Mouse (Mus musculus): ENCODE data around the gene Melk.

Gene Melk

DNA sequence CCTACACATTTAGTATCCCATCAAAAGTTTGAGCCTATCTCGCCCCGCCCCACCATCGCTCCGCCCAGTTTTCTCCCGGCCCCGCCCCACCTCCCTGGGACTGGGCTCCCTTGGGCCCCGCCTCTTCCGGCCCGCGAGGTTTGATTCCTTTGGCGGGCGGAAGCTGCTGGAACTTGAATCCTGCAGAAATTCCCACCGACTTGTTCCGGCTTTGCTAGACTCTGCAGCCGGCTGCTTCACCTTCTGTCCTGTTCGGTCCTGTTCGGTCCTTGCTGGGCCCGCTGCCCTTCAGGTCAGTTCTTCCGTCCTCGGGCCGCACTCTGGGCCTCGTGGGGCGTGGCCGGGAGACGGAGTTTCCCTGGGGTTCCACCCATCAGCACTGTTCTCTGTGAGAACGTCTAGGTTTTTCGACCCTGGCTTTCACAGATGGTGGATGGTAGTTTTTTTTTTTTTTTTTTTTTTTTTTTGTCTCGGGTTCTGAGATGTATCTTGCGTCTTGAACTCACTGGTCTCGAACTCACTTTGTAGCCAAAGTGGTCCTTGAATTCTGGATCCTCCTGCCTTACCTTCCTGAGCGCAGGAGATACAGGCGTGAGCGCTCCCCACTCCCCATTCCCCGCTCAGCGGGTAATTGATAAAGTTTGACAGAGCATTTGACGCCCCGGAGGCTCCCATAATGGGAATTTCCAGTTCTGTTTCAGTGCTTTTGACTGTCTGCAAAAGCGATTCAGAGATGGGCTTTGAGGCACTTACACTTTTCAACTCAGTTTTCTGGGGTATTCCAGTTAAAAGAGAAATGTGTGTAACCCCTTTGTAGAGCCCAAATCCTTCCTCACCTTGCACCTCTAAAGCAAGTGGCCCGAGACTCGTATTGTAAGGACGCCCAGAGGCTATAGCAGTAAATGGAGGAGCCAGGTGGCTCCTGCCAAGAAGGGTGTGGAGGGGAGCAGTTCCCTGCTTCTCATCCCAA lies at the start of gene Melk:
TSS of gene Melk (plus strand) at position 96 of the 970 bp plus-strand sequence.
- peak; percentile 82 for DNase-seq (ENCODE audit: low spot score)

DNA sequence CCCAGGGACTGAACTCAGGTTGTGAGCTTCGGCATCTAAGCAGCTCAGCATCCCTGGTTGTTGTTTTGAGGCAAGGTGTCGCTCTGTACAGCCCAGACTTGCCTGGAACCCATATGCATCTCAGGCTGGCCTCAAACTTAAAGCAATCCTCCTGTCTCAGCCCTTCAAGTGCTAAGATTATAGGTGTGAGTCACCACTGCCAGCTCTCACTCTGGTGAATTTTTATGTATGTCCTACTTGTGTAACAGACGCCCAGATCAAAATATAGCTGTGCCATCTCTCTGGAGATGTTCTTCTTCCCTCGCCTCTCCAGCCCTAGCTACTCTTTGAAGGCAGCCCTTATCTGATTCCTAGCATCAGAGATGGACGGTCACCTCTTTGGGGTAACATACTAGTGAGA lies 49.2 kb upstream of the Melk start:
- no peak for DNase-seq (ENCODE audit: low spot score)

DNA sequence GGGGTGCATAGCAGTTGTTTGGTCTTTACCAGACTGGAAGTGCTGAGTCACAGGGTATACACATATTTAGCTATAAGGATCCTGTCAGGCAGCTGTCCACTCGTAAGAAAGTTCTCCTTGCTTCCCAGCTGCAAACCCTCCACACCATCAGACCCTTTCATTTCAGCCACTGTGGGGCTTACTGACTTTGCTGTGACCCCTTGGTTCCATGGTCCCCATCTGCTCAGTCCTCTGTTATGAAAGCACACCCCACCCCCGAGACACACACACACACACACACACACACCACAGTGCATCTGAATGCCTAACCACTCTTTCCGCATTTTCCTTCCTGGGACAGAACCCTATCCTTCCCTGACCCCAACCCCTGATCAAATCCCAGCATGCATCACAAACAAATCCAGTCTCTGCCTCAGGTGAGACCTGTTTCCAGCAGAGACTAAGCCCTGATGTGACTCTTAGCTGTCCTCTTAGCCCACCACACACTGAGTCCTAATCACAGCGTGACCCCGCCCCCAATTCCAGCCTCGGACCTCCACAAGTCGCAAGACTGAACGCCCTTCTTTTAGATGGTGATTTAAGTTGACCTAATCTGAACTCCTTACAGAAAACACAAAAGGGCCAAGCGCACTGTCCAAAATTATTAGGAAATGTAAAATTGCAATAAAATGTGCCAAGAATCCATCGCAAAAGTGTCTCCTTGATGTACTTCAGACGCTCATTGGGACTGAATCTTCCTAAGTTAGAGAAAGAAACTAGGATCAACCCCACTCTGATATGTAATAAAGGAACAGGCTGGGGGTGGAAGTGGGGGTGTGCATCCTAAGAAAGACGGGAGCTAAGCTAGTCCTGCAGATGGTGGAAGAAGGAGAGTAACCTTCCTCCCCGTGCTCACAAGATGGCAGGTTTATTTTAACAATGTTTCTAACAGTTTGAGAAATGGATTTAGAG lies 48.4 kb upstream of the Melk start:
- no peak for DNase-seq (ENCODE audit: low spot score)

DNA sequence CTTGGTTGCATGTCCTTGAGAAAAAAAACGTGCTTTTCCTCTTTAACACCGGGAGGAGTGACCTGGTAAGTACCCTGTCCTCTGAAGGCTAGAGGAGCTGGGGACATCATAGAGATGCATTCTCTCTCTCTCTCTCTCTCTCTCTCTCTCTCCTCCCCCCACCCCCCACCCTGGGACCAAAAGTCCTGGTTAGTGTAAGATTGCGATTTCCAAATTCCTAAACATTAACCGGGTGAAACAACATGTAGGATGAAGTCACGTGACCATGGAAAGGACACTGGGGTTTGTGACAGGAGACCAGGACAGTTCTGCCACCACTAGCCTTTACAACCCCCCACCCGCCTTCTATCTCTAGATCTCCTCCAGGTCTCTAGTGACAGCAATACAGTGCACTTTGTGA lies 47.5 kb upstream of the Melk start:
- no peak for DNase-seq (ENCODE audit: low spot score)

DNA sequence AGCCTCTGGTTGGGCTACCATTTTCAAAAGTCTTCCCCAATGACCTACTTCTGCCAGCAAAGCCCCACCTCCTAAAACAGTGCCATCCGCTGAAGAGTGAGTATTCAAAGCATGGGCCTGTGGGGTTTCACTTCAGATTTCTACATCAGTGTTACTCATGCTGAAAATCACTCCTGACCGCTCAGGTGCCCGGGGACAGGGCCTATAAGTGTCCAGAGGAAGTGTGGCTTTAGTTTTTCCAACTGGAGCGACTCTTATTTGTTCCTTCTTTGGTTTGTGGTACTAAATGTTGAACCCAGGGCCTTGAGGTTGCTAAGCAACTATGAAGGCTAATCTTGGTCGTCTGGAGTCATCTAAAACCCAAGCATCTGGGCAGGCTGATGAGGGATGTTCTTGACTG lies 46.1 kb upstream of the Melk start:
- DNase-seq (ENCODE audit: low spot score), result no peak

DNA sequence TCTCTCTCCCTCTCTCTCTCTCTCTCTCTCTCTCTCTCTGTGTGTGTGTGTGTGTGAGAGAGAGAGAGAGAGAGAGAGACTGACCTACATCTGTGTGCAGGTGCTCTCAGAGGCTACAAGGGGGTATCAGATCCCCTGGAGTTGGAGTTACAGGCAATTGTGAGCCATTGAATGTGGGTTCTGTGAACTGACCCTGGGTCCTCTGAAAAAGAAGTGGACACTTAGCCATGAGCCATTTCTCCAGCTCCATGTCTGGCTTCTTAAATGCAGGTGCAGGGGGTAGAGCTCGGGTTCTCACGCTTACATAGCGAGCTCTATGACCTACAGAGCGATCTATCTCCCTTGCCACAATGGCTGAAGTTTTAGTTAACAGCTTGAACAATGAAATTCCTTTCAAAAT lies 41.5 kb upstream of the Melk start:
- DNase-seq (ENCODE audit: low spot score), result no peak

DNA sequence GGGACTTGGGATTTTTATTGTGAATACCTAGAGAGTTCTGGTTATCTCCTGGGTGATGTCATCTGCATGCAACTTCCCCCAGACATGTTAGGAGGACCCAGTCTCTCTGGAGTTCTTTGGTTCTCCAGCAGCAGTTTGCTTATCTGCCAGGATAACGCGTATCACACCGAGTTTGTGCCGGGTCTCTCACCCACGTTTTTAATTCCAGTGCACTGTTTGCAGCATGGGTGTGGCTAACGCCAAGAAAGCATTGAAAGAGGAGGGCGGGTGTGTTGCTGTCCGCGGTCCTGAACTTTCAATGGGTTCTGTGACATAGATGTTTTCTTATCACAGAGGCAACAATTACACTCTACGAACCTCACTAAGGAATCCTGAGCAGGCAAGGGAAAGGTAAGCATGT lies 40.4 kb upstream of the Melk start:
- no peak for DNase-seq (ENCODE audit: low spot score)

DNA sequence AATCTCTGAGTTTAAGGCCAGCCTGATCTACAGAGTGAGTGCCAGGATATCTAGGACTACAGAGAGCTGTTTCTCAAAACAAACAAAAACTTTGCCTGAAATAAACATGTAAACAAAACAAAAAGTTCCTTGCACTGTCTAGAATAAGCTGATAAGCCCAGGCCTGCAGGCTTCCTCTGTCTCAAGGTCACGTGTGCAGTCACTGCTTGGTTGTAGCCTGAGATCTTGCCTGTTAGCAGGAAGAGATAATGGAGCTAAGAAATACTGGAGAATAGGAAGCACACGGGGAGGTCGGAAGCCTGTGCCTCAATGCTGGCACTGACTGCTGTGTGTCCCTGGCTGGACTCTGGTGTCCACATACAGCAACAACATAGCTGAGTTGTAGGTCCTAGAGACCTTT lies 35.2 kb upstream of the Melk start:
- DNase-seq (ENCODE audit: low spot score), result no peak

DNA sequence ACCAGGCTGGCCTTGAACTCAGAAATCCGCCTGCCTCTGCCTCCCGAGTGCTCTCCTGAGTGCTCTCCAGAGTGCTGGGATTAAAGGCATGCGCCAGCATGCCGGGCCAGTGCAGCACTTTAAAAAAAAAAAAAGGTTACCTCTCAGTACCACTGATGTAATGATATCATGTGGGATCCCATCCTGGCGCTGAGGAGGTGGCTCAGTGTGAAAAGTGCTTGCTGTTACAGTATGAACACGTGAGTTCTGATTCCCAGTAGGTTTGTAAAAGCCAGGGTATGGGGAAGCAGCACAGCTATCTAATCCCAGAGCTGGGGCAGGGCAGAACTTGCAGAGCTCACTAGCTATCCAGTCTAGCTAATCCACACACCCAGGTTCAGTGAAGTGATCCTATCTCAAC lies 33.2 kb upstream of the Melk start:
- DNase-seq (ENCODE audit: low spot score), result no peak

DNA sequence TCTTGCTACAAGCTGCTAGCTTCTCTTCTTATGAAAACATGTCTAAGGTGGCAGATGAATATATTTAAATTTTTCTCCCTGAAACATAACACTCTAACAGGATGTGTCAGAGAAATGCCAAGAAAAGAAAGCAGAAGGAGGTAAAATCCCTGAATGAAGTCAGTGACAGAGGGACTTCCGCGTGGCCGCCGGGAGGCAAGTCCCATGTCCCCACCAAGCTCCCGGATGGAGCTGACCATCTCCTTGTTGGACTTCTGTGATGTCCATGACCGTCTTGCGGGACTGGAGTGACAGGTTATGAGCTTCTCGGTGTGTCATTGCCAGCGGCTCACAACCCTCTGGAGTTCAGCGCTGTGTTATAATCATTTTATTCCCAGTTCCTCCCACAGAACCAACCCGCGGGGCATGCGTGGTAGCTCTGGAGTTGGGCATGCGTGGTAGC lies 31.3 kb upstream of the Melk start:
- DNase-seq (ENCODE audit: low spot score), result no peak

DNA sequence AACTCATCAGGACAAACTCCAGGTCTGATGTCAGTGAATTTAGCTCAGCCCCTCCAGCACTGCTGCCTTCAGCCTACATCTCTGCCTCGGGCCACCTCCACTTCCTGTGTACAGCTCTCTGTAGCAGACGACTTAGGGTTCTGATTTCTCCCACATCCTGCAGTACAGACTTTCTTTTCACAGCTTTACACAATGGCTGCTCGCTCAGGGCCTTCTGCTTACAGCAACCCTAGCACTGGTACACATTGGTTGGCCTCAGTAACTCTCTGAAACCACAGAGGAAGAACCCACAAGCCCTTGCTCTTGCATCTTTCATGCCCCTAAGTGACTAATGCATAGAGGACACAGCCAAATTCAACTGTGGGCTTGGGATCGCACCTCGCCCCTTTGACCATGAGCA lies 29.5 kb upstream of the Melk start:
- peak; percentile 3 for DNase-seq (ENCODE audit: low spot score)

DNA sequence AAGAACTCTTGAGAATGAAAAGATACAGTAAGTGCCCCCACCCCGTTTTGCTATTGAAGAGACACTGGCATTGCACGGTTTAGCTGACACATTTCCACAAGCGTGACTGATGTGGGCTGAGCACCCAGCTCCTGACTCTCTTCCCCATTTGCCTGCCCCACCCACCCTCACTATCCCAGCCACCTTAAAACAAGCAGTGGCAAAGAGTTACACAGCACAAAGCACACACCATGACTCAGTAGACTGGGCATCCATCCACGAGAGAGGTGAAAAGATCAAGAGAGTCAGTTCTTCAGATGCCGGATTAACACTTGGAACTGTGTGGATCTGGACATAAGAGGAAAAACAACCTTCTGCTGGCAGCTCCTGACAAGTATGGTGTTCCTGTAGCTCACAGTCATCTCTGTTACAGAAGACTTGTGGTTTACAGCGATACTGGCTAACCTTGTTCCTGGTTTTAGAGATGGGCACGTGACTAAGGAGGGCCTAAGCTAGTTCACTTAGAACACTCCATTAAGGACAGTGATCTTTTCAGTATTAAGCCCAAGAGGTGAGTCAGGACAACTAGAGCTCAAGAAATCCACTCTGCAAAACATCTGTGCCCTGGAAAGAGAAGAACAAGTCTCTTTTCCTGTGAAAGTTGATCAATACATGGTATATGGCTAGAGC lies 18.9 kb upstream of the Melk start:
- DNase-seq (ENCODE audit: low spot score), result no peak

DNA sequence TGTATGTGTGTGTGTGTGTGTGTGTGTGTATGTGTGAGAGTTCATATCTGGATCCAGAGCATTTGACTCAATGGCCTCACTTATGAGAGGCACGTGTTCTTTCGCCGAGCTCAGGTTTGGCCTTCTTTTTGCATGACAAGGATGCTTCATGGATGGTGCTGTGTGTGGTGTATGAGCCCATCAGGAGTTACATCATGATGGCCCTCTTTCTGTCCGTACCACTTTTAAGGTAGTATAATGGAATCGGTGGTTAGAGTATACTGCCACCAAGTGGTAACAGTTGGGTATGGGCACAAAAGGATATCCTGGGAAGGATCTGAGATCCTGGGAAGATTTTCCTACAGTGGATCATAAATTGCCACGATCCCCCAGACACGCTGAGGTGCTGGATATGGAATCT lies 8.1 kb upstream of the Melk start:
- no peak for DNase-seq (ENCODE audit: low spot score)

DNA sequence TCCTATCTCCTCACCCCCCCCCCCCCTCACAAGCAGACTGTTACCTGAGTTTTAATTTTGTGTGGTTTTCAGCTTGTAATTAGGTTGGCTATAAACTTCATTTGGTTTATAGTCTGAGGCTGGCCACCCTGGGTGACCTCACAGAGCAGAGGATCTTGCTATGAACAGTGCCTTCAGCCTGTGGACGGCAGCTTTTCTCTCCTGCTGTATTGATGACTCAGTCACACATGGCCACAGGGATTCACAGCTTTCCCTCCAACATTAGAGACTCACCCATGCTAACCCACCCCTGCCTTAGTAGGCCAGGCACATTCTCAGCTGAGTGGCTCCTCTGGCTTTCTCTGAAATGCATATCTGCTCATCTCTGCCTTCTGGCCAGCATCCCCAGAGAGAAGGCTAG lies 4.8 kb upstream of the Melk start:
- no peak for DNase-seq (ENCODE audit: low spot score)

DNA sequence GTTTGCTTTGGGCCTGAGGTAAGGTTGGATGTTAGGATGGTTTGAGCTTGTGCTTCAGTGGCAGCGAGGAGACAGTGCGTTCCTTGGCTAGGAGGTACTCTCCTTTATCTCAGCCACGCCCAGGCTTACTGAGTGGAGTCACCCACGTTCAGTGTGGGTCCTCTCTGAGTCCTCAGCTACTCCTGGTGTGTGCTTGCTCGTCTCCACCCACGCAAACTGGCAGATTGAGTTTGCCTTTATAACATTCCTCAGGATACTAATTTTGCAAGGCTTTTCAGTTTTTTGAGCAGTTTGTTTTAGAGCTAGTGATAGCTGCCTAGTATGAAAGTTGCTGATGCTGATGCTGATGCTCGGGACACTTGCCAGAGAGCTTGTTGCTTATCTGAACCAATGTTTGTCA lies 5.9 kb downstream of the Melk start:
- DNase-seq (ENCODE audit: low spot score), result no peak

DNA sequence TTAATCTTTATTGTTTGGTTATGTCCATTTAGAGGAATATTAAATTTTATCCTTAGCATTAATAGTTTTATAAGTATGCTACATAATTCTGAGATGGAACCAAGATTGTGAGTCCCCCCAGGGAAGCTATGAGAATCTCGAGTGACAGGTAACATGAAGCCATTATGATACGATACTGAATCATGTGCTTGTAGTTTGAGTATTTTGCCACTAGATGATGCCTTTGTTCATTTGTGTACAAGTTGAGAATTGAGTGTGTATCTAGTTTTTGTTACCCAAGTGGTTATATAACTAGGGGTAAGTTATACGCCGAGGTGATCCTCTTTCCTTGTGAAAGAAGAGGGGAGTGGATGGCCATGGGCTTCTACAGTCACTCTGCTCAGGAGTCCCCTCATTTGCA lies 9.8 kb downstream of the Melk start:
- no peak for DNase-seq (ENCODE audit: low spot score)

DNA sequence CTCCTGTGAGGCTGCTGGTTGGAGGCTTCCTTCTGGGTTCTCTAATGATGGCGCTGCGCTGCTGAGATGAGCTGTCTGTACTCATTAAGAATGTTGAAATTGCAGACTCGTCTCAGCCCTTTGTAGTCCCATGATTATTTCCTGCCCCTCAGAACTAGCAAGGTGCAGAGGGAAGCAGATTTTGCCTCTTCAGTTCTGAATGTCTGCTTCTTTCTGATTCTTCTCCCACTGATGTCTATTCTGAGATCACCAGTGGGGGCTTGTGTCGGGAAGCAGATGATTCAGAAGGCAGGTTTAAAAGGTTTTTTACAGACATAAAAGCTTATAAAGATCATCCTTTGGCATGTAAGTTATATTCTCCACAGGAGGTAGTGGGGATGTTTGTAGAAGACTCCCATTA lies 10.2 kb downstream of the Melk start:
- DNase-seq (ENCODE audit: low spot score), result no peak

DNA sequence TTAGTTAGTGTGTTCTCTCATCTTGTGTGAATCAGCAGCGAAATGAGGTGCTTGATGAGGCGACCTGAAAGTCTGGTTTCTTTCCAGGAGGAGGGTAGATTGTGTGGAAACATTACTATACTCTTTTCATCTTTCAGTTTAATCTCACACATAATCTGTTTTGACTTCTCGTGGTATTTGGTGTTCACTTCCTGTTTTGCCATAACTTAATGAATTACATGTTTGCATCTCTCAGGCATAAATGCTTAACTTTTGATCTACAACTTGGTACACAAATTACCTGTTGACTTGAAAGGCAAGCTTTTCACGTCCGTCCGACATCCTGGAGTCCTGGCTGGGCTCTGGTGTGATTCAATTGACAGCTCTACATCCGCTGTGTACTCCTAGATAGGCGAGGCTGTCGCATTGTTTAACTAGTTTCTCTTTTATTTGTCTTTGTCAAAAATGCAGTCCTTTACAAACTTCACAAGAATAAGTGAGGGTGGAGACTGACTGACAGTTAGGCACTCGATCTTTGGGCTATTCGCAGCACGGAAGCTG lies 15.7 kb downstream of the Melk start:
- DNase-seq (ENCODE audit: low spot score), result no peak

DNA sequence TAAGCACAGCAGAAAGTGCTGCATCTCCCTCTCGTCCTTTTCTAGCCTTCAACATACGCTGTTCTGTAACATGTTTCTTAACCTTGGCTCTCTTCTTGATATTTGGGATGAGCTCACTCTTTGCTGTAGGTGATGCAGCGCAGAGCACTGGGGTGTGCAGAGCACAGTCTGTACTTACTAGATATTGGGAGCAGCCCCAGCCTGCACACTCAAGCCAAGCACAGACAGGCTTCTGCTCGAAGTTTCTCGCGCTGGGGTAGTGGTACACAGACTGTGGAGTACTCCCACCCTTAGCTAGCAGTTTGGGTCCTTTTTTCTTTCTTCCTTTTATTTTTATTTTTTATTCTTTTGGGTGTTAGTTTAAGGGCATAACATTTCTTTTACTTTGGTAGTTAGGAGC lies 19.8 kb downstream of the Melk start:
- no peak for DNase-seq (ENCODE audit: low spot score)

DNA sequence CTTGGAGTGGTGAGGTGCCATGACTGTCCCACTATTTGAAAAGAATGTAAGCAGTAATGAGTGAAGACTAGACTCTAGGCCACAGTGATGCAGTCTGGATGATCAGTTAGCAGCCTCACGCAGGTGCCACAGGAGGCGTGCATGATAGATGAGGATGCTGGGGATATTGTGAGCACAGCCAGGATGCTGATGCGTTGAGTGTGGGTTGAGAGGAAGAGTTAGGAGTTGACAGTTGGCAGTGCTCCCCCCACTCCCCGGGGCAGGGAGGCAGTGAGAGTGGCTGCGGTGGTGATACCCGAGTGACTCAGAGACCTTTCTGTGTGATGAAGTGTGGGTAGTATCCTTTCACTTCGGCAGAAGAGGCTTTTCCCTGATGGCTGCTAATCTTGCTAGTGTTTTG lies 21.4 kb downstream of the Melk start:
- DNase-seq (ENCODE audit: low spot score), result no peak

DNA sequence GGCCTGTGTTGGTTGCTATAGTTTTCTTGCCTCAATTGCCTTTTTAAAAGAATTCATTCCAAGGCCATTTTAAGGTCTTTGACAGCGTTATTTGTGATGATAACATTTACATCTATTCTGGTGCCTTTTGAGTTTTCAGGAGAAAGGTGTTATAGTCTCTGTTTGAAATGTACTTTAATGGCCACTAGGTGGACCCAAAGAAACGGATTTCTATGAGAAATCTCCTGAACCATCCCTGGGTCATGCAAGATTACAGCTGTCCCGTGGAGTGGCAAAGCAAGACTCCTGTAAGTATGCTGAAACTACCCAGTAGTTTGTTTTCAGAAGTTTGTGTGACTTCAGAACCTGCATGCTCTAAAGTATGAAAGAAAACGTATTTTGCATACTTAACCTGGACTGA lies 24.8 kb downstream of the Melk start:
- no peak for DNase-seq (ENCODE audit: low spot score)

DNA sequence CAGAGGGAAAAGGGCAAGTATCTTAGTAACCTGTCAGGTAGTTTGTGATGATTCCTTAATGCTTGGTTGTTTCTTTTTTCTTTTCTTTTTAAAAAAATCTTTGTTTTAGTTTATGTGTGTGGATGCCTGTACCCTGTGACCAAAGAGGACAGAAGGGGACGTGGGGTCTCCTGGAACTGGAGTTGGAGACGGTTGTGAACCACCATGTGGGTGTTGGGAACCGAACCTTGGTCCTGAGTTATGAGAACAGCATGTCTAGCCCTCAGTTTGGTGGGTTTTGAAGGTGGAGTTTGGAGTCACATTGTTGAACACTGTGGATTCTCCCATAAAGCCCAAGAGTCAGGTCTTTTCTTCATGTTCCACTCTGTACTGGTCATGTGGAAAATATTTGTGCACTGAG lies 26.0 kb downstream of the Melk start:
- DNase-seq (ENCODE audit: low spot score), result no peak

All from spleen, adult 12 weeks (tissue).